Mouse (Mus musculus): ENCODE measurements around the gene Tmem115.
"Not testable (repeated sequence)": the region's sequence is repeated elsewhere in the genome, so short reads cannot be mapped to it uniquely, and the experiment has no call there.

Tmem115 gene

DNA sequence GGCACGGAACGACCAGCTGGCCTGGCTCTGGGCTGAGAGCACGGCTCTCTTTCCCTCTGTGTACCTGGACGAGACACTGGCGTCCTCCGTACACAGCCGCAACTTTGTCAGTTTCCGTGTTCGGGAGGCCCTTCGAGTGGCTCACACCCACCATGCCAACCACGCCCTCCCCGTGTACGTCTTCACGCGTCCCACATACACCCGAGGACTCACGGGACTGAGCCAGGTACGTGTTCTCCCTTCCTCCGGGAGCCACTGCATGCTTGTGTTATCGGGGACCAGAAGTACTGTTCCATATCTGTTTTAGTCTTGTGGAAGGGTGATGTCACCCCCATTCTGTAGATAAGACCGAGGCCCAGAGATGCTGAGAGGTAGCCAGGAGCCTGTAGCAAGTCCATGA, 37.1 kb downstream of the Tmem115 start:
- DNase-seq (ENCODE audit: low read depth): no peak

- no peak for DNase-seq (ENCODE audit: low read depth)
Observed at GRCm38 (mm10) chr9:107571534-107572326, 38.0 kb downstream of the Tmem115 start.

- DNase-seq (ENCODE audit: low read depth): no peak
Observed at GRCm38 (mm10) chr9:107572327-107572662, 38.5 kb downstream of the Tmem115 start.

DNA sequence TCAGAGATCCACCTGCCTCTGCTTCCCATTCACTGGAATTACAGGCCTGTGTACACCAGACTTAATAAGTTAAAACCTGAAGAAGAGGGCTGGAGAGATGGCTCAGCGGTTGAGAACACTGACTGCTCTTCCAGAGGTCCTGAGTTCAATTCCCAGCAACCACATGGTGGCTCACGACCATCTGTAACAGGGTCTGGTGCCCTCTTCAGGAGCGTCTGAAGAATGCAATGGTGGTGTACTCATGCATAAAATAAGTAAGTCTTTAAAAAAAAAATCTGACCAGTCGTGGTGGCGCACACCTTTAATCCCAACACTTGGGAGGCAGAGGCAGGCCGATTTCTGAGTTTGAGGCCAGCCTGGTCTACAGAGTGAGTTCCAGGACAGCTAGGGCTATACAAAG, 40.0 kb downstream of the Tmem115 start:
- not testable (repeated sequence) for DNase-seq (ENCODE audit: low read depth)

DNA sequence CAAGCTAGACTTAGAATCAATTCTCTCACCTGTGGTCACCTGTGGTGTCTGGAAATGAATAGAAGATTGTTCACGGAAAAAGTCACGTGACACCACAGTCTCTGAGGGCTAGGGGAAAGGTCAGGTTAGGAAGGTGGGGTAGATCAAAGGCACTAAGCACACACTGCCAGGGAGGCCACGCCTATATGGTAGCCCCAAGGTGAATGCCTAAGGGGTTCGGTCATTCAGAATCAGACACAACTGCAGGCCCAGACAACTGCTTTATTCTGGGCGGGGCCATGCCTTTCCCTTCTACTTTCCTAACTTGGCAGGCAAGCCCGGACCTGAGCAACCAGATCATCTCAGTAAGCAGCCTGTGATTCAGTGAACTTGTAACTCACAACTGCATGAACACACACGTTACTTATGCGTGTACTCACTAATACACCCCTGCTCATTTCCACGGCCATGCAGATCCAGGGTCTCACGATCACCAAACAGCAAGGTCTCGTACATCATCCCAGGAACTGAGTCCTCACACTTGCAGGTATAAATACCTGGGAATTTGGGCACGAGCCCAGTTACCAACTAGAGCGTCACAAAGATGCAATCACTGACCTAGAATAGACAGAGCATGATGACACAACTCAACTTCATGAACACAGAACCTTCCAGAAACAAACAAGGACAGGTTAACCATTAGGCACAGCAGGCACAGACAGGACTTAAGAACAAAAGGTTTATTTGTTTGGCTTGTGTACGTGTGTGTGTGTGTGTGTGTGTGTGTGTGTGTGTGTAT, 42.0 kb downstream of the Tmem115 start:
- DNase-seq (ENCODE audit: low read depth): no peak

DNA sequence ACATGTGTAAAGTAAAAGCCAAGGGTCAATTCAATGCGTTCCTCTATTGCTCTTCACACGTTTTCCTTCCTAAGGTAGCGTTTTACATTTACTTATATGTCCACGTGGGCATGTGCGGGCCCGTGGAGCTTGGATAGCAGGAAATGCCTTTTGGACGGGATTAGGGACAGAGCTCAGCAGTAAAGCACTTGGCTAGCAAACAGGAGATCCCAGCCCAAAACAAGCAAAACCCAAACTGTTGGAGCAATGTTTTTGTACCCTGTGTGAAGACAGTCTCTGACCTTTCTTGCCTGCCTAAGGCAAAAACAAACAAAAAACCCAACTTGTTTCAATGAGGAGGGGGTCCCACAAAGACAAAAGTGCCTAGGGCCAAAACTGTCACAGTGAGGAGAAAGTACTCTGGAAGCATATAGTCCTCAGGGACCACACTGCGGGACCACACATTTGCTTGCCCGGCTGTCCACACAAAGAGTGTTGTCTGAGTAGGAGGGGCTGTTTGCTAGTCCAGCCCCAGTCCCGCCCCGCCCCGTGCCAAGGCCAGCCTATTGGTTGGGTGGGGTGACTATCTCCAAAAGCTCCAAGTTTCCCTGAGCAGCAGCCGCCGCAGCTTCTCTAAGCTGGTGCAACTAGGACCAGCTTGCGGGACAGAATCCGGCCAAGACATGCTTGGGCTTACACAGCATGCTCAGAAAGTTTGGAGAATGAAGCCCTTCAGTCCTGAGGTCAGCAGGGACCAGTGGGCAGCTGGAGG, 42.8 kb downstream of the Tmem115 start, which contains the start of gene Hyal1:
Hyal1 (plus strand) TSS at position 571 of the 751 bp plus-strand sequence.
- no peak for DNase-seq (ENCODE audit: low read depth)

GRCm38 (mm10) chr9:107577871-107578270, 44.1 kb downstream of the Tmem115 start:
- DNase-seq (ENCODE audit: low read depth): no peak

DNA sequence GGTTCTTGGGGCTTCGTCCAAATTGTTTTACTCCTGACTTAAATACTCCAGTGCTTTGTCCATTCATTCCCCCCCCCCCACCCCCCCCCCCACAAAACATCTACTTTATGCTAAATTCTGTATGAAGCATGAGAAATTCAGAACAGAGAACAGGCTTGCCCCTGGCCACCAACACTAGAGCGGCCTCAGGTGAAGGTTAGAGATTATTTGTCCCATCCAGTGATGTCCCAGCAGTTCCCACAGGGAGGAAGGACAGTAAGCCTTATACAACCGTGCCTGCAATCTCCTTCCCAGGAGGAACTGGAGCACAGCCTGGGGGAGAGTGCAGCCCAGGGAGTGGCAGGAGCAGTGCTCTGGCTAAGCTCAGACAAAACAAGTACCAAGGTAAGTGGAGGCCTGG, 44.8 kb downstream of the Tmem115 start, which contains the start of gene Naa80:
Naa80 (plus strand) TSS at position 301 of the 400 bp plus-strand sequence.
- no peak for DNase-seq (ENCODE audit: low read depth)

- no peak for DNase-seq (ENCODE audit: low read depth)
Observed at GRCm38 (mm10) chr9:107579023-107579900, 45.5 kb downstream of the Tmem115 start.

- DNase-seq (ENCODE audit: low read depth): peak; percentile 78
Observed at GRCm38 (mm10) chr9:107580501-107581317, 47.0 kb downstream of the Tmem115 start, which contains the start of gene Hyal3. Hyal3 (plus strand) TSS chr9:107580818.

- DNase-seq (ENCODE audit: low read depth): no peak
Observed at GRCm38 (mm10) chr9:107581584-107581983, 47.8 kb downstream of the Tmem115 start.

GRCm38 (mm10) chr9:107582509-107583062, 48.8 kb downstream of the Tmem115 start:
- DNase-seq (ENCODE audit: low read depth): no peak

GRCm38 (mm10) chr9:107583174-107583573, 49.4 kb downstream of the Tmem115 start:
- DNase-seq (ENCODE audit: low read depth): no peak

DNA sequence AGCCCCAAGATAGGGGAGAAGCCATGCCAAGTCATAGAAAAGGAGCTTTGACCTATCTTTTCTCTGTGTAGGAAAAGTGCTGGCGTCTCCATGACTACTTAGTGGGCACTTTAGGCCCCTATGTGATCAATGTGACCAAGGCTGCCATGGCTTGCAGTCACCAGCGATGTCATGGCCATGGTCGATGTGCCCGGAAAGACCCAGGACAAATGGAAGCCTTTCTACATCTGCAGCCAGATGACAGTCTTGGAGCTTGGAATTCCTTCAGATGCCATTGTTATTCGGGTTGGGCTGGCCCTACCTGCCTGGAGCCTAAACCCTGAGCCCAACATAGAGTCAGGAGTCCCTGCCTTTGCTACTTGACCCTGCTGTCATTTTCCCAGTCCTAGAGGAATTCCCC, 52.8 kb downstream of the Tmem115 start:
- DNase-seq (ENCODE audit: low read depth): no peak

DNA sequence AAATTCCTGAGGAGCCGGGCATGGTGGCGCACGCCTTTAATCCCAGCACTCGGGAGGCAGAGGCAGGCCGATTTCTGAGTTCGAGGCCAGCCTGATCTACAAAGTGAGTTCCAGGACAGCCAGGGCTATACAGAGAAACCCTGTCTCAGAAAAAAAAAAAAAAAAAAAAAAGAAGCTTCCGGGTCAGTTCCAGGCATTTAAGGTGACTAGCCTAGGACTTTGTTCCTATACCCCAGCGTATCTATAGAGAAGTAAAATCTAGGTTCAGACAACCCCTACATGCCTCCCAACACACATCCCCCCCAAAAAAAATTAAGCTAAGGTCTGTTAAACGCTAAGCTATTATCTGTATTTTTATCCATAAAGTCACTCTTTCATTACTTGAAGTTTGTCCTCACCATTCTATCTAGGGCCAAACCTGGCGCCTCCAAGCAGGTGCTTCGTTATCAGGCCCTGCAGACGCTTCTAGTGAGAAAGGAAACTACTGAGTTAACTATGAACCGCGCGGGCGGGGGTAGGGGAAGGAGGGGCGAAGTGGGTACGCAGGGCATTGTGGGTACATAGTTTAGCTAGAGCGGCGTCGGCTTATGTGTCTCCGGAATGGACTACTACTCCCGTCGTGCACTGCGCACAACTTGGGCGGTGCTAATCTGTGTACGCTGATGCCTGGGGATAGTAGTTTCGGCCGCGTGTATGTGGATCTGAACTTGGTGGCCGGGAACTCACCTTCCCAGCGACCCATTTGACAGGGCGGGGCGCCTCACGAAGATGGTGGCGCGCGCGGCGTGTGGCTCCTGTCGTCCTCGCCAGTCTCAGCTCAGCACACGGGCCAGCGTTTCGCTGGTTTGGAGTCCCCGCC, 53.5 kb downstream of the Tmem115 start, which contains the start of gene Ifrd2:
Ifrd2 (plus strand) TSS at position 669 of the 859 bp plus-strand sequence.
- peak; percentile 94 for DNase-seq (ENCODE audit: low read depth)

DNA sequence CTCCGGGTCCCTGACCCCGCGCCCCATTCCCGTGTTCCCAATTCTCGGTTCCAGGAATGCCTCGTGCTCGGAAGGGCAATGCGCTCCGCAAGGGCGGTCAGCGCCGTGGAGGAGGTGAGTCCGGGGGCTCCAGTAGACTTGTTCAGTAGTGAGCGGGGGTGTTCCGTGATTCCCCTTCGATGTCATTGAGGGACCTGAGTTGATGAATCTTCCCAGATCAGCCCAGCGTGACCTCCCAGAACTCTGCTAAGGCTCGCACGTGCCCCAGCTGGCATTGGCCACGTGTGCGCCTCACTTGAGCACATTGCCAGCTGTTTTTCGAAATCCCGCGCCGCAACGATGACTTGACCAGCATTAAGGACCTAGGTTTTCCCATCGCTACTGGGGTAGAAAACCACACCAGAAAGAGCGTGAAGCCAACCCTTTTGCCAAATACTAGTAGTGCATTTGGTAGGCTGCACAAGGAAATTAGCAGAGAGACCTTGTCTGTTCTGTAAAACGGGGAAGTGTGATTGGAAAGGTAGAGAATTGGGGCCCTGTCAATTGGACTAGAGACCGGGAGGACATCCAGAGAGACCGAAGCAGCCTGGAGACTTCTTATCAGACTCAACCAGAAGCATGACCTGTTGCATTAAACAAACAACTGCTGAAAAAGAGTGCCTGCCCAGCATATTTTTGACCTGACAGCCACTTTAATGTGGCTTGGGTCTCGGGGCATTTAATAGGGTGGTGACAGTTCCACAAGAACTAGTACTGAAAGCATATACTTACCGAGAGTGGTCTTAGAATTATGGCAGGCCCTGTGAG, 54.3 kb downstream of the Tmem115 start:
- DNase-seq (ENCODE audit: low read depth): no peak
